Mouse (Mus musculus) colon, adult 2 months (tissue): Measurements from ENCODE around the gene Erbb2. TPM values are rescaled to one million over a fixed set of nuclear protein-coding genes. Genes with fewer than 3 reads are reported as not detected.

Experiments used
- polyA plus RNA-seq: library from polyadenylated mRNA; depleted of rRNA; stranded (reverse); fragments of >200 nt; gene quantifications from 2 replicates; pipeline ENCODE4 v1.2.3, GENCODE M21; 2012; rRNA removed

Erbb2 gene
- polyA plus RNA-seq, result 115 and 133 TPM in 2 replicates

DNA sequence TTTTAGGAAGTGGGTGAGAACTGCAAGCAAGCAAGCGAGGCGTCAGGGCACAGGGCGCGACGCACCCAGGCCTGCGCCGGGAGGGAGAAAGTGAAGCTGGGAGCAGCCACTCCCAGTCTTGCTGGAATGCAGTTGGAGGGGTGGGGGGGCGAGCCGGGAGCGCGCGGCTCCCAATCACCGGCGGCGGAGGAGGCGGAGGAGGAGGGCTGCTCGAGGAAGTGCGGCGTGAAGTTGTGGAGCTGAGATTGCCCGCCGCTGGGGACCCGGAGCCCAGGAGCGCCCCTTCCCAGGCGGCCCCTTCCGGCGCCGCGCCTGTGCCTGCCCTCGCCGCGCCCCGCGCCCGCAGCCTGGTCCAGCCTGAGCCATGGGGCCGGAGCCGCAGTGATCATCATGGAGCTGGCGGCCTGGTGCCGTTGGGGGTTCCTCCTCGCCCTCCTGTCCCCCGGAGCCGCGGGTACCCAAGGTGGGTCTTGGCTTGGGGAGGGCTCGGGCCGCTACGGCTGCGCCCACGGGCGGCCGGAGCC is at the start of gene Erbb2:
TSS of gene Erbb2 (plus strand) at position 198 of the 524 bp plus-strand sequence.

DNA sequence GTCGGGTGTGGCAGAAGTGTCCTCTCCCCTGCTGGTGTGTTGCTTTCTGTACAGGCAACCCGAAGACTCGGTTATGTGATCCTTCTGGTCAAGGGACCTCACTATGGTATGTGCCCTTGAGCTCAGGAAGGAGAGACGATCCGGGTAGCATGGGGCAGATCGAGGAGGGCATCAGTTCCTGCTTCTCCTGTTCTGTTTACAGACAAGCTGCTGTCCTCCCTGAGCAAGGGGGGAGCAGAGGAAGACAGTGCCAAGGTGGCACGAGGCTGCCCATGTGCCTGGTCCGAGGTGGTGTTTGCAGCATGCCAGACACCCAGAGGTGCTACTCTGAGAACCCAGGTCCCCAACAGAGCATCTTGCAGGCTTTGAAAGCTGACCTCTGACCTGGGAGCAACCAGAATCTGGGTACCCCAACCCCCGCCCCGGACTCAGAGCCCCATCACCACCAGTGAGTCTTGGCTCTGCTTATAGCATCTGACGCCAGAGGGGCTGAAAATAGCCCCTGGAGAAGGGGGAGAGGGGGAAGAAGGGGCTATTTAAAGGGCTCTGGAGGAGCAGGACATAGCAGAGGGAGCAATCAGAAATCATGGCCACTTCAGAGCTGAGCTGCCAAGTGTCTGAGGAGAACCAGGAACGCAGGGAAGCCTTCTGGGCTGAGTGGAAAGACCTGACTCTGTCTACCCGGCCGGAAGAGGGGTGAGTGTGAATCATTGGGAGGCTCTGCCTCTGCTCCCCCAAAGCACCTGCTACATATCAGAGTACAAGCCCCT is 28.8 kb upstream of the Erbb2 start, which contains the start of gene Tcap:
TSS of gene Tcap (plus strand) at position 551 of the 770 bp plus-strand sequence.

GRCm38 (mm10) chr11:98385638-98386585 is 26.4 kb upstream of the Erbb2 start, which contains the start of gene Pnmt:
Gene Pnmt (plus strand): TSS chr11:98386450.

DNA sequence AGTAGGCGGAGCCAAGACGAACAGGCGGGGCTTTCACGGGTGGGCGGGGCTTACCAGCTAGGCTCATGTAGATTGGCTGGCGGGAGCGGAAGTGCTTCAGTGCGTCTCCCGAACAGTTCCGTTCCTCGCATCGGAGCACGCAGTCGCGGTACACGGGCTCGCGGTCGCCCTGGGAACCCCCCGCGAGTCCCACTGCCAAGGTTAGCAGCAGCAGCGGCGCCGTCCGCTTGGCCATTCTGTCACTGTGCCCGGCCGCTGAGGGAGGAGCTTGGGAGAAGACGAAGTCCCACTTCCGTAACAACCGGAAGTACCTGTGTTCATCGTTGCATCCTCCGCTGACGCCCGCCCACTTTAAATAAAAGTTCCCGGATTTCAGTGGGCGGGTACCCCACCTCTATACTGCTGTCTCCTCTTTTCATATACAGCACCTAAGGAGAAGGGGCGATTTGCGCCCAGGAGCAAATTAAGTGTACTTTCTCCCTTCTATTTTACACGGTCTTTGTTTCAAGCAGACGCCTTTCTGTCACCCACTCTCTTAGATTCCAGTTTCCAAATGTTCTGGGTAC is 12.0 kb upstream of the Erbb2 start, which contains the start of gene Pgap3:
TSS of gene Pgap3 (minus strand) at position 330 of the 566 bp plus-strand sequence.

GRCm38 (mm10) chr11:98438331-98439158 is 26.3 kb downstream of the Erbb2 start, which contains the start of gene Mien1:
Gene Mien1 (minus strand): TSS chr11:98438991.

GRCm38 (mm10) chr11:98446213-98446561 is 33.9 kb downstream of the Erbb2 start, which contains the start of gene Grb7:
Gene Grb7 (plus strand): TSS chr11:98446394.

Other genes starting within 250 kb of the Erbb2 start
- gene Med1, start 219.2 kb upstream of the Erbb2 start, polyA plus RNA-seq, result 7.0 and 7.1 TPM in 2 replicates
- gene Cdk12, start 209.4 kb upstream of the Erbb2 start, polyA plus RNA-seq, result 9.5 and 11.4 TPM in 2 replicates
- 0.05 TPM in 1 of 2 replicates, not detected in the other for gene Neurod2, start 82.8 kb upstream of the Erbb2 start, polyA plus RNA-seq
- 327 and 357 TPM in 2 replicates for gene Ppp1r1b, start 64.1 kb upstream of the Erbb2 start, polyA plus RNA-seq
- 156 and 194 TPM in 2 replicates for gene Stard3, start 54.1 kb upstream of the Erbb2 start, polyA plus RNA-seq
- gene Tcap, start 28.7 kb upstream of the Erbb2 start, polyA plus RNA-seq, result 0.90 and 0.94 TPM in 2 replicates
- not detected in 2 replicates for gene Pnmt, start 26.0 kb upstream of the Erbb2 start, polyA plus RNA-seq
- 53.6 and 64.8 TPM in 2 replicates for gene Pgap3, start 12.0 kb upstream of the Erbb2 start, polyA plus RNA-seq
- 70.4 and 77.0 TPM in 2 replicates for gene Mien1, start 26.5 kb downstream of the Erbb2 start, polyA plus RNA-seq
- gene Grb7, start 33.9 kb downstream of the Erbb2 start, polyA plus RNA-seq, result 120 and 136 TPM in 2 replicates
- gene Ikzf3, start 133.6 kb downstream of the Erbb2 start, polyA plus RNA-seq, result 2.0 and 3.7 TPM in 2 replicates
- gene Zpbp2, start 138.6 kb downstream of the Erbb2 start, polyA plus RNA-seq, result 0.07 TPM in 1 of 2 replicates, not detected in the other
- 45.6 and 52.7 TPM in 2 replicates for gene Ormdl3, start 174.9 kb downstream of the Erbb2 start, polyA plus RNA-seq
- gene Lrrc3c, start 185.8 kb downstream of the Erbb2 start, polyA plus RNA-seq, result not detected in 2 replicates
- not detected in 2 replicates for gene Gm12355, start 213.2 kb downstream of the Erbb2 start, polyA plus RNA-seq
- gene Gsdma3, start 213.9 kb downstream of the Erbb2 start, polyA plus RNA-seq, result not detected in 2 replicates
- gene Gsdma2, start 234.3 kb downstream of the Erbb2 start, polyA plus RNA-seq, result not detected in 2 replicates